In genomic region chr12:117844075-117844408, GRCm38 (mm10) we compare ENCODE assay signal across 8 mouse cellular contexts. TPM values are rescaled to one million over a fixed set of nuclear protein-coding genes. Genes with fewer than 3 reads are reported as not detected.
DNase-seq lines count a peak whose midpoint lies in the region; ATAC-seq and TF ChIP-seq lines count a peak whose summit lies in the region.

No protein-coding gene starts in this region.

- TF ChIP-seq CTCF in kidney, adult 2 months (conservative IDR thresholded peaks at IDR 0.05; ENCODE audit: insufficient read depth, insufficient read length, low read depth, low read length): no peak

- under 1% methylated on average over 15 of the region's 15 CpGs for WGBS in kidney, adult 2 months
- 0% methylated on average over 15 of the region's 15 CpGs for WGBS in hindbrain, embryonic 11.5 days
- WGBS in midbrain, embryonic 11.5 days: 0% methylated on average over 15 of the region's 15 CpGs

- peak overlapping the region; percentile 49 for H3K4me3 ChIP-seq in kidney, adult 2 months (ENCODE audit: insufficient read depth, low read depth, low read length)
- H3K4me3 ChIP-seq in hindbrain, embryonic 11.5 days (ENCODE audit: low read depth, low read length): peak overlapping the region; percentile 58
- peak overlapping the region; percentile 82 for H3K4me3 ChIP-seq in midbrain, embryonic 11.5 days (ENCODE audit: low read depth, low read length)

- H3K4me2 ChIP-seq in hindbrain, embryonic 11.5 days (replicated peaks; ENCODE audit: low read depth, low read length): peak overlapping the region; percentile 94
- H3K4me2 ChIP-seq in midbrain, embryonic 11.5 days: peak overlapping the region; percentile 91

- no peaks in the 10 kb centered on the region for H3K9me3 ChIP-seq in hindbrain, embryonic 11.5 days (ENCODE audit: control insufficient read depth, low read length)
- H3K9me3 ChIP-seq in midbrain, embryonic 11.5 days (ENCODE audit: control insufficient read depth, low read length): no peaks in the 10 kb centered on the region

- H3K4me1 ChIP-seq in kidney, adult 2 months (ENCODE audit: control insufficient read depth, insufficient read depth, low read length): no peaks in the 10 kb centered on the region
- no peaks in the 10 kb centered on the region for H3K4me1 ChIP-seq in hindbrain, embryonic 11.5 days (replicated peaks; ENCODE audit: control insufficient read depth, insufficient read depth, low read length)
- peaks cover 7% of the 10 kb centered on the region for H3K4me1 ChIP-seq in midbrain, embryonic 11.5 days (ENCODE audit: control insufficient read depth, insufficient read depth, low read length)

- intact Hi-C loops in left cerebral cortex, postnatal 36 days (cut with DNase I): no loop called here

- TF ChIP-seq POLR2A in kidney, adult 2 months (IDR thresholded peaks at IDR 0.05; ENCODE audit: low read depth, low read length): no peak

- peak overlapping the region; percentile 86 for H3K9ac ChIP-seq in hindbrain, embryonic 11.5 days (ENCODE audit: low read depth, low read length)
- peak overlapping the region; percentile 92 for H3K9ac ChIP-seq in midbrain, embryonic 11.5 days (ENCODE audit: low read length)

- H3K27me3 ChIP-seq in kidney, adult 2 months (replicated peaks; ENCODE audit: control insufficient read depth, insufficient read depth, low read length): no peaks in the 10 kb centered on the region
- no peaks in the 10 kb centered on the region for H3K27me3 ChIP-seq in hindbrain, embryonic 11.5 days (ENCODE audit: control insufficient read depth, insufficient read depth, low read length)
- H3K27me3 ChIP-seq in midbrain, embryonic 11.5 days (ENCODE audit: control insufficient read depth, insufficient read depth, low read length): no peaks in the 10 kb centered on the region

- H3K27ac ChIP-seq in kidney, adult 2 months (ENCODE audit: insufficient read depth, low read depth, low read length): no peak overlapping the region
- no peak overlapping the region for H3K27ac ChIP-seq in hindbrain, embryonic 11.5 days (ENCODE audit: low read depth, low read length)
- no peak overlapping the region for H3K27ac ChIP-seq in midbrain, embryonic 11.5 days (ENCODE audit: low read depth, low read length)

- no peak for ATAC-seq in hindbrain, embryonic 11.5 days (ENCODE audit: low FRiP score)
- ATAC-seq in midbrain, embryonic 11.5 days (ENCODE audit: low FRiP score): no peak

- no peaks in the 10 kb centered on the region for H3K36me3 ChIP-seq in kidney, adult 2 months (ENCODE audit: control insufficient read depth, insufficient read depth, low read length)
- no peaks in the 10 kb centered on the region for H3K36me3 ChIP-seq in hindbrain, embryonic 11.5 days (ENCODE audit: control insufficient read depth, insufficient read depth, low read length)
- no peaks in the 10 kb centered on the region for H3K36me3 ChIP-seq in midbrain, embryonic 11.5 days (ENCODE audit: control insufficient read depth, insufficient read depth, low read length)

- DNase-seq in kidney, adult 2 months: no peak
- no peak for DNase-seq in kidney, adult 8-10 months
- DNase-seq in MEL-GATA-1-ER (ENCODE audit: extremely low read depth, low read depth): peak; percentile 39
- DNase-seq in hindbrain, embryonic 11.5 days (ENCODE audit: low spot score): no peak
- no peak for DNase-seq in midbrain, embryonic 11.5 days (ENCODE audit: low spot score, missing footprints)
- DNase-seq in layer of hippocampus, adult 9-11 months: no peak
- DNase-seq in left cerebral cortex, postnatal 36 days (ENCODE audit: low spot score in 2 of 2): no peak
- no peak for DNase-seq in cerebellum, adult 8-10 months

RNA-seq across cellular contexts. Expression of gene Cdca7l, which starts 40.0 kb away (rescaled TPM):
- polyA plus RNA-seq in kidney, adult 2 months (2012; rRNA removed): 2.0 and 2.5 TPM in 2 replicates
- polyA plus RNA-seq in hindbrain, embryonic 11.5 days (2014; fragmentation: Nextera tagmentation; extraction: Ambion mirVana): 24.6 and 25.8 TPM in 2 replicates
- 41.2 and 45.2 TPM in 2 replicates for polyA plus RNA-seq in midbrain, embryonic 11.5 days (2014; fragmentation: Nextera tagmentation; extraction: Ambion mirVana)
- total RNA-seq in left cerebral cortex, postnatal 36 days (2021): 1 to 10 TPM in 1 of 2 experiments, under 1 TPM in 1; 0.49 to 1.7 TPM
